Mouse (Mus musculus): ENCODE measurements at regions not wholly inside any gene's neighbourhood (a gene's known extent, or its start where the extent isn't known, plus 50 kb on each side); places are given as distances from the start of the nearest gene placed in this dataset.
"Not testable (repeated sequence)": the region's sequence is repeated elsewhere in the genome, so short reads cannot be mapped to it uniquely, and the experiment has no call there.

GRCm38 (mm10) chr7:122820587-122821535, 144.6 kb upstream of the Rbbp6 start:
- peak overlapping the region; percentile 39; the same call in 1 of the 2 replicates for H3K27ac ChIP-seq (ENCODE audit: low read depth, low read length)
- H3K4me3 ChIP-seq (ENCODE audit: low read length): no peak overlapping the region
- H3K9me3 ChIP-seq (ENCODE audit: control insufficient read depth, low read length): no peaks in the 10 kb centered on the region
- H3K4me1 ChIP-seq (ENCODE audit: control insufficient read depth, insufficient read depth, low read length): no peaks in the 10 kb centered on the region
- ATAC-seq (ENCODE audit: low FRiP score, low TSS enrichment): no peak
- 76% methylated on average over 12 of the region's 12 CpGs for WGBS
- H3K9ac ChIP-seq (ENCODE audit: low read depth, low read length): no peak overlapping the region
- H3K27me3 ChIP-seq (ENCODE audit: control insufficient read depth, insufficient read depth, low read length): no peaks in the 10 kb centered on the region
- no peak overlapping the region for H3K4me2 ChIP-seq (replicated peaks; ENCODE audit: low read depth, low read length)
- no peaks in the 10 kb centered on the region for H3K36me3 ChIP-seq (ENCODE audit: control insufficient read depth, insufficient read depth, low read length)

GRCm38 (mm10) chr7:122823429-122823828, 142.1 kb upstream of the Rbbp6 start:
- Histone ChIP-seq H3K27ac (ENCODE audit: low read depth, low read length) (no peak overlapping the region), H3K36me3 (ENCODE audit: control insufficient read depth, insufficient read depth, low read length) (no peaks in the 10 kb centered on the region), H3K4me3 (ENCODE audit: low read length) (no peak overlapping the region), H3K9ac (ENCODE audit: low read depth, low read length) (no peak overlapping the region), H3K4me1 (ENCODE audit: control insufficient read depth, insufficient read depth, low read length) (no peaks in the 10 kb centered on the region), H3K9me3 (ENCODE audit: control insufficient read depth, low read length) (no peaks in the 10 kb centered on the region), H3K4me2 (replicated peaks; ENCODE audit: low read depth, low read length) (no peak overlapping the region), H3K27me3 (ENCODE audit: control insufficient read depth, insufficient read depth, low read length) (no peaks in the 10 kb centered on the region)
- ATAC-seq (ENCODE audit: low FRiP score, low TSS enrichment): no peak
- 62% methylated on average over 6 of the region's 6 CpGs for WGBS

DNA sequence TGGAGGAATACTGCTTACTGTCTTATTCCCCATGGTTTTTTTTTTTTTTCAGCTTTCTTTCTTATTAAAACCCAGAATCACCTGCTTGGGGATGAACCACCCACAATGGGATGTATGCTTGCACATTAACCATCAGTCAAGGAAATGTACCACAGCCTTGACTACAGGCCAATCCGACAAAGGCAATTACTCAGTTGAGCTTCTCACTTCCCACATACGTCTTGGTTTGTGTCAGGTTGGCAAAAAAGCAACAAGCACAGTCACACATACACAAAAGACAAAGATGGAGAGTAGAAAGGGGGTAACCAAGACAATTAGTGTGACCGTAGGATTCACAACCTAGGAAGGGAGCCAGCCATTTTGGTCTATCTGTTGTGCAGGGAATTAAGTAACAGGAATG, 126.4 kb upstream of the Rbbp6 start:
- H3K9ac ChIP-seq (ENCODE audit: low read depth, low read length): no peak overlapping the region
- no peak overlapping the region for H3K4me3 ChIP-seq (ENCODE audit: low read length)
- 91% methylated on average over 3 of the region's 3 CpGs for WGBS
- H3K4me1 ChIP-seq (ENCODE audit: control insufficient read depth, insufficient read depth, low read length): no peaks in the 10 kb centered on the region
- H3K27me3 ChIP-seq (ENCODE audit: control insufficient read depth, insufficient read depth, low read length): peaks cover 5% of the 10 kb centered on the region; the same call in 1 of the 2 replicates
- no peak overlapping the region for H3K27ac ChIP-seq (ENCODE audit: low read depth, low read length)
- no peak for ATAC-seq (ENCODE audit: low FRiP score, low TSS enrichment)
- H3K9me3 ChIP-seq (ENCODE audit: control insufficient read depth, low read length): no peaks in the 10 kb centered on the region; the same call in 1 of the 2 replicates
- no peak overlapping the region for H3K4me2 ChIP-seq (replicated peaks; ENCODE audit: low read depth, low read length)
- no peaks in the 10 kb centered on the region for H3K36me3 ChIP-seq (ENCODE audit: control insufficient read depth, insufficient read depth, low read length)

DNA sequence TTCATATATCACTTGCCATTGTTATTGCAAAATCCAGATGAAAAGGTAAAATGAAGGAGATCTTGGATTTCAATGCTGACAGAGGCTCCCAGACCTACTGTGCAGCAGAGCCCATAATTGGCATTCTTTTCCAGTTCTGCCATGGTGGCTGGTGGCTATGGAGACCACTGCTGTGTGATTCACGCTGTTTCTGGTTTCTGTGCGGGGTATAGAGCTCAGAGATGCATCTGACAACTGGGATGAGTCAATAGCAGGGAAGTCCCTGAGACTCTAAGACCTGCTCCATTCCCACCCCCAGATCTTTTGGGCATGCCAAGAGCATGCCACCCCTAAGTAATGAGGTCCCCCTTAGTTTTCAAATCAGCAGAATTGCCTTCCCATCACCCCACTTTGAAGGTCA, 120.7 kb upstream of the Rbbp6 start:
- Histone ChIP-seq H3K9me3 (ENCODE audit: control insufficient read depth, low read length) (no peaks in the 10 kb centered on the region; the same call in 1 of the 2 replicates), H3K27ac (ENCODE audit: low read depth, low read length) (no peak overlapping the region), H3K4me3 (ENCODE audit: low read length) (no peak overlapping the region), H3K4me2 (replicated peaks; ENCODE audit: low read depth, low read length) (no peak overlapping the region), H3K36me3 (ENCODE audit: control insufficient read depth, insufficient read depth, low read length) (no peaks in the 10 kb centered on the region), H3K27me3 (ENCODE audit: control insufficient read depth, insufficient read depth, low read length) (0 out of 2 replicates have a peak, but pooled peaks cover 2% of the 10 kb centered on the region), H3K4me1 (ENCODE audit: control insufficient read depth, insufficient read depth, low read length) (no peaks in the 10 kb centered on the region), H3K9ac (ENCODE audit: low read depth, low read length) (no peak overlapping the region)
- no peak for ATAC-seq (ENCODE audit: low FRiP score, low TSS enrichment)
- 80% methylated on average over 2 of the region's 2 CpGs for WGBS

- Histone ChIP-seq H3K27me3 (ENCODE audit: control insufficient read depth, insufficient read depth, low read length) (no peaks in the 10 kb centered on the region), H3K4me1 (ENCODE audit: control insufficient read depth, insufficient read depth, low read length) (no peaks in the 10 kb centered on the region), H3K4me2 (replicated peaks; ENCODE audit: low read depth, low read length) (no peak overlapping the region), H3K27ac (ENCODE audit: low read depth, low read length) (no peak overlapping the region), H3K4me3 (ENCODE audit: low read length) (no peak overlapping the region), H3K9ac (ENCODE audit: low read depth, low read length) (no peak overlapping the region), H3K36me3 (ENCODE audit: control insufficient read depth, insufficient read depth, low read length) (no peaks in the 10 kb centered on the region), H3K9me3 (ENCODE audit: control insufficient read depth, low read length) (no peaks in the 10 kb centered on the region; the same call in 1 of the 2 replicates)
- no peak for ATAC-seq (ENCODE audit: low FRiP score, low TSS enrichment)
- WGBS: 75% methylated on average over 5 of the region's 5 CpGs
Observed at GRCm38 (mm10) chr7:122847376-122847775, 118.1 kb upstream of the Rbbp6 start.

GRCm38 (mm10) chr7:122873386-122873785, 92.1 kb upstream of the Rbbp6 start:
- H3K4me2 ChIP-seq (replicated peaks; ENCODE audit: low read depth, low read length): no peak overlapping the region
- H3K9ac ChIP-seq (ENCODE audit: low read depth, low read length): no peak overlapping the region
- H3K36me3 ChIP-seq (ENCODE audit: control insufficient read depth, insufficient read depth, low read length): no peaks in the 10 kb centered on the region
- no peak for ATAC-seq (ENCODE audit: low FRiP score, low TSS enrichment)
- H3K27me3 ChIP-seq (ENCODE audit: control insufficient read depth, insufficient read depth, low read length): no peaks in the 10 kb centered on the region
- no peaks in the 10 kb centered on the region for H3K9me3 ChIP-seq (ENCODE audit: control insufficient read depth, low read length)
- no peaks in the 10 kb centered on the region for H3K4me1 ChIP-seq (ENCODE audit: control insufficient read depth, insufficient read depth, low read length)
- 46% methylated on average over 2 of the region's 2 CpGs for WGBS
- H3K27ac ChIP-seq (ENCODE audit: low read depth, low read length): no peak overlapping the region
- H3K4me3 ChIP-seq (ENCODE audit: low read length): no peak overlapping the region

DNA sequence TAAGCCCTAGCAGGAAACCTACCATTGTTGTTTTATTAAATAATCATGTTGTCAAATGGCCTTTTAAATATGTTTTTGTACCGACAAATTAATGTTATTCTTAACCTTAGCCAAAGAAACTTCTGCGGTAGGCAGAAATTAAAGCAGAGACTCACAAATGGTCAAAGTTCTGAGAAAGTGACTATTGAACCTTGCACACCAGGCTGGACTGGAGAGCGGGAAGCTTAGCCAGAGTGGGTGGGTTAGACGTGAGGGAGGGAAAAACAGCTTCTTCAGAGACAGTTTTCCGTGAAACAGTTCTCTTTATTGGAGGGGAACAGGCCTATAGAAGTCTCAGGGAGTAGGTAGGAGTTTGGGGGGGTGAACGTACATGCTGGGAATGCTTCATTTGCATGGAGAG, 89.2 kb upstream of the Rbbp6 start:
- no peak for ATAC-seq (ENCODE audit: low FRiP score, low TSS enrichment)
- H3K27me3 ChIP-seq (ENCODE audit: control insufficient read depth, insufficient read depth, low read length): no peaks in the 10 kb centered on the region
- no peak overlapping the region for H3K4me3 ChIP-seq (ENCODE audit: low read length)
- 53% methylated on average over 6 of the region's 6 CpGs for WGBS
- H3K36me3 ChIP-seq (ENCODE audit: control insufficient read depth, insufficient read depth, low read length): no peaks in the 10 kb centered on the region
- H3K4me1 ChIP-seq (ENCODE audit: control insufficient read depth, insufficient read depth, low read length): no peaks in the 10 kb centered on the region
- no peak overlapping the region for H3K9ac ChIP-seq (ENCODE audit: low read depth, low read length)
- H3K4me2 ChIP-seq (replicated peaks; ENCODE audit: low read depth, low read length): no peak overlapping the region
- no peaks in the 10 kb centered on the region for H3K9me3 ChIP-seq (ENCODE audit: control insufficient read depth, low read length)
- H3K27ac ChIP-seq (ENCODE audit: low read depth, low read length): no peak overlapping the region

DNA sequence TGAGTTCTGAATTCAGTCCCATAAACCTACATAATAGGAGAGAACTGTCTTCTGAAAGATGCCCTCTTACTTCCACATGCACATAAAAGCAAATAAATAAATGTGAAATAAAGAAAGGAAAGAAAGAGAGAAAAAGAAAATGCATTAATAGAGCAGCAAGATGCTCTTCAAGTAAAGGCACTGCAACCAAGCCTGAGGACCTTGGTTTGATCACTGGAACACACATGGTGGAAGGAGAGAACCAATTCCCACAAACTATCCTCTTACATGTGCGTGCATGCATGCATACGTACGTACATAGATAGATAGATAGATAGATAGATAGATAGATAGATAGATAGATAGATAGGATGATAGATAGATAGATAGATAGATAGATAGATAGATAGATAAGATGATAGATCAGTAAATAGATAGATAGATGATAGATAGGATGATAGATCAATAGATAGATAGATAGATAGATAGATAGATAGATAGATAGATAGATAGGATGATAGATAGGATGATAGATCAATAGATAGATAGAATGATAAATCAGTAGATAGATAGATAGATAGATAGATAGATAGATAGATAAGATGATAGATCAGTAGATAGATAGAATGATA, 83.5 kb upstream of the Rbbp6 start:
- H3K4me1 ChIP-seq (ENCODE audit: control insufficient read depth, insufficient read depth, low read length); H3K4me2 ChIP-seq (replicated peaks; ENCODE audit: low read depth, low read length); H3K27ac ChIP-seq (ENCODE audit: low read depth, low read length); ATAC-seq (ENCODE audit: low FRiP score, low TSS enrichment); H3K9me3 ChIP-seq (ENCODE audit: control insufficient read depth, low read length); H3K9ac ChIP-seq (ENCODE audit: low read depth, low read length); H3K27me3 ChIP-seq (ENCODE audit: control insufficient read depth, insufficient read depth, low read length); H3K4me3 ChIP-seq (ENCODE audit: low read length); H3K36me3 ChIP-seq (ENCODE audit: control insufficient read depth, insufficient read depth, low read length): not testable (repeated sequence)
- 96% methylated on average over 3 of the region's 3 CpGs for WGBS

DNA sequence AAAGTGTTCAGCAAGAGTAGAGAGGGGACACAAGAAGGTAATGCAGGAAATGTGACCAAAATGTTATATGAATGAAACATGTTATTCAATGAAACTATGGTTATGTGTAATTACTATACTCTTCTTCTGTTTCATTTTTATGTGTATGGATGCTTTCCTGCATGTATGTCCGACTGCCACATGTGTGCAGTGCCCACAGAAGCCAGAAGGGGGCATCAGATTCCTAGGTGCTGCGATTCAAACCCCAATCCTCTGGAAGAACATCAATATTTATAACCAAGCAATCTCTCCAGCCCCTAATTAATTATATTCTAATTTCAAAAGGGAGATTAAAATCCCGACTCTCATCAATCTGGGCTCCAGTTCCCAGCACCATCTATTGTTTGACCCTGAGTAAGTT, 78.7 kb upstream of the Rbbp6 start:
- Histone ChIP-seq H3K27me3 (ENCODE audit: control insufficient read depth, insufficient read depth, low read length) (no peaks in the 10 kb centered on the region), H3K27ac (ENCODE audit: low read depth, low read length) (no peak overlapping the region), H3K9me3 (ENCODE audit: control insufficient read depth, low read length) (no peaks in the 10 kb centered on the region), H3K36me3 (ENCODE audit: control insufficient read depth, insufficient read depth, low read length) (no peaks in the 10 kb centered on the region), H3K4me1 (ENCODE audit: control insufficient read depth, insufficient read depth, low read length) (no peaks in the 10 kb centered on the region), H3K4me3 (ENCODE audit: low read length) (no peak overlapping the region), H3K9ac (ENCODE audit: low read depth, low read length) (no peak overlapping the region), H3K4me2 (replicated peaks; ENCODE audit: low read depth, low read length) (no peak overlapping the region)
- WGBS: 86% methylated on average over 3 of the region's 3 CpGs
- no peak for ATAC-seq (ENCODE audit: low FRiP score, low TSS enrichment)

All from kidney, embryonic 14.5 days (tissue).